Mouse (Mus musculus): ENCODE measurements around the gene Klhl8. TPM values are rescaled to one million over a fixed set of nuclear protein-coding genes. Genes with fewer than 3 reads are reported as not detected.

Gene Klhl8
- 1.7 to 2.5 TPM (median 2.0 TPM) in 4 replicates for total RNA-seq (2023; ENCODE audit: inconsistent age)

GRCm38 (mm10) chr5:103910748-103911409 is at the start of gene Klhl8:
TSS of gene Klhl8 (minus strand) at chr5:103911259.

Other genes with a start within 250 kb of the Klhl8 start
- gene Aff1, start 218.9 kb downstream of the Klhl8 start, total RNA-seq (2023; ENCODE audit: inconsistent age) = 158 to 207 TPM (median 184 TPM) in 4 replicates
- 0.51 to 0.77 TPM in 2 of 4 replicates, not detected in the others for gene Hsd17b13, start 66.2 kb upstream of the Klhl8 start, total RNA-seq (2023; ENCODE audit: inconsistent age)
- 39.8 to 47.7 TPM (median 41.6 TPM) in 4 replicates for gene Hsd17b11, start 110.7 kb upstream of the Klhl8 start, total RNA-seq (2023; ENCODE audit: inconsistent age)
- gene Nudt9, start 135.0 kb upstream of the Klhl8 start, total RNA-seq (2023; ENCODE audit: inconsistent age) = 44.5 to 51.1 TPM (median 48.9 TPM) in 4 replicates
- not detected in 4 replicates for gene Gm17660, start 166.3 kb upstream of the Klhl8 start, total RNA-seq (2023; ENCODE audit: inconsistent age)
- not detected in 4 replicates for gene Sparcl1, start 202.5 kb upstream of the Klhl8 start, total RNA-seq (2023; ENCODE audit: inconsistent age)